Mouse (Mus musculus) megakaryocyte, embryonic 14.5 days (primary cell): ENCODE measurements around the gene Syt16.

Source experiments
- FLI1 ChIP-seq: IDR thresholded peaks from 2 replicates; pipeline ENCODE4 v1.6.1; 2012; ENCODE audit warnings: low read length, inconsistent platforms, mixed read lengths
- GATA1 ChIP-seq: IDR thresholded peaks from 3 replicates; pipeline ENCODE4 v1.6.1; 2012; ENCODE audit warnings: mixed read lengths, low read length, inconsistent platforms, borderline replicate concordance

DNA sequence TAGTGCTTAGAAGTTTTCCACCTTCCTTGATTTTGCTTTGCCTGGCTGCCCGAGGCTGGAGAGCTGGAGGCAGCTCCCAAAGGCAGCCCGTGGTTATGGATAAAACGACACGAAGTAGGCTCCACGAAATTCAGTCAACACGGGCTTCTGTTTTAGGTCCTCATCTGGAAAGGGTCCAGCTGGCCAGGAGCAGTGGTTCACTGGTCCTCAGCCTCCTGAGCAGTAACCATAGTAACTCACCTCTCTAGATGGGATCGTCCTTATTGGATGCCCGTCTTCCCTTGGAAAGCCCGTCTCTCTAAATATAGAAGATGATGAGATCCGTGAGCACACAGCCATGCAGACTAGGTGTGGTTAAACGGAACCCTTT is 287.2 kb downstream of the Syt16 start:
- TF ChIP-seq GATA1 (no peak), FLI1 (no peak)
